Mouse (Mus musculus): ENCODE data around the gene Rora. TPM values are rescaled to one million over a fixed set of nuclear protein-coding genes. Genes with fewer than 3 reads are reported as not detected.

Gene Rora
- polyA plus RNA-seq (2014; fragmentation: Illumina TruSeq; extraction: RNeasy Lipid Tissue Mini Kit (QIAGEN cat#74804); ENCODE audit: low replicate concordance) = 4.5 TPM

GRCm38 (mm10) chr9:68653211-68654038 lies at the start of gene Rora:
Rora (plus strand) TSS chr9:68653786.

GRCm38 (mm10) chr9:69397760-69398452 lies 744.3 kb downstream of the Rora start, which contains the start of gene Ice2:
Ice2 (plus strand) TSS chr9:69397906.

